Mouse (Mus musculus): ENCODE measurements around the gene Ttll11. TPM values are rescaled to one million over a fixed set of nuclear protein-coding genes. Genes with fewer than 3 reads are reported as not detected.

The Ttll11 gene
- polyA plus RNA-seq, 1 experiment from 2014 or later = 1.00 TPM

GRCm38 (mm10) chr2:35818883-35819282 is 160.8 kb downstream of the Ttll11 start:
- no peaks in the 10 kb centered on the region for H3K36me3 ChIP-seq (ENCODE audit: control insufficient read depth, insufficient read depth, low read length)
- H3K4me1 ChIP-seq (ENCODE audit: control insufficient read depth in 2 of 2, insufficient read depth in 2 of 2, low read length in 2 of 2) = peaks cover 13% of the 10 kb centered on the region in 2 experiments
- ATAC-seq (ENCODE audit: insufficient number of reproducible peaks, insufficient read depth, low FRiP score, low read depth) = no peak
- H3K27me3 ChIP-seq (ENCODE audit: control insufficient read depth, insufficient read depth, low read length) = no peaks in the 10 kb centered on the region
- H3K27ac ChIP-seq (replicated peaks in 1 of 2; ENCODE audit: control insufficient read depth in 1 of 2, insufficient read depth in 1 of 2, low read depth in 2 of 2, low read length in 2 of 2) = no peak overlapping the region
- H3K9me3 ChIP-seq (ENCODE audit: control insufficient read depth, low read length) = no peaks in the 10 kb centered on the region
- H3K4me3 ChIP-seq (ENCODE audit: control insufficient read depth in 1 of 2, insufficient read depth in 1 of 2, low read depth in 1 of 2, low read length in 2 of 2) = no peak overlapping the region
- 38% methylated on average over 2 of the region's 2 CpGs for WGBS
- no peak overlapping the region for H3K9ac ChIP-seq (ENCODE audit: low read length)
- no peak overlapping the region for H3K4me2 ChIP-seq (ENCODE audit: low read length)

GRCm38 (mm10) chr2:35816056-35816661 is 163.6 kb downstream of the Ttll11 start:
- Histone ChIP-seq H3K27me3 (ENCODE audit: control insufficient read depth, insufficient read depth, low read length) (no peaks in the 10 kb centered on the region), H3K9me3 (ENCODE audit: control insufficient read depth, low read length) (no peaks in the 10 kb centered on the region), H3K27ac (replicated peaks in 1 of 2; ENCODE audit: control insufficient read depth in 1 of 2, insufficient read depth in 1 of 2, low read depth in 2 of 2, low read length in 2 of 2) (0 out of 4 replicates have a peak overlapping the region, but pooled peaks of 1 of the 2 experiments have one; percentile 25), H3K4me1 (ENCODE audit: control insufficient read depth in 2 of 2, insufficient read depth in 2 of 2, low read length in 2 of 2) (peaks cover 23 to 24% of the 10 kb centered on the region in 2 experiments), H3K4me2 (ENCODE audit: low read length) (no peak overlapping the region), H3K9ac (ENCODE audit: low read length) (no peak overlapping the region), H3K36me3 (ENCODE audit: control insufficient read depth, insufficient read depth, low read length) (no peaks in the 10 kb centered on the region), H3K4me3 (ENCODE audit: control insufficient read depth in 1 of 2, insufficient read depth in 1 of 2, low read depth in 1 of 2, low read length in 2 of 2) (no peak overlapping the region)
- WGBS = 43% methylated on average over 5 of the region's 5 CpGs
- ATAC-seq (ENCODE audit: insufficient number of reproducible peaks, insufficient read depth, low FRiP score, low read depth) = no peak

DNA sequence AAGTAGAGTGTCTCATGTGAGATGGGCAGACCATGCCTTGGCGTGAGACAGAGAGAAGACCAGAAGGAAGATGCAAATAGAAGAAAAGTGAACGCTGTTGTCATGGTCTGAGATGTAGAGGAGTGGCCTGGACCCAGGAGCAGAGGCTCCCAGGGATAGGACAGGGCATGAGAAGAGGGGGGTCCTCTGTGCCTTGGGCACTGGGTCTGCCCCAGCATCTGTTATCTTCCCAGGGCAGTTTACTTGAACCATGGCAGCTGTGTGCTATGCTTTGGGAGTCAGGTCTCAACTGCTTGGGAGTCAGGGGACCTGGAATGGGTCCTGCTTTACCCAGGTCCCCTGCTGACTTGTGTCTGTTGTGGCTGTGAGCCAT is 167.2 kb downstream of the Ttll11 start:
- Histone ChIP-seq H3K4me1 (ENCODE audit: control insufficient read depth in 2 of 2, insufficient read depth in 2 of 2, low read length in 2 of 2) (peaks cover 21 to 23% of the 10 kb centered on the region in 2 experiments), H3K4me2 (ENCODE audit: low read length) (no peak overlapping the region), H3K27me3 (ENCODE audit: control insufficient read depth, insufficient read depth, low read length) (no peaks in the 10 kb centered on the region), H3K9ac (ENCODE audit: low read length) (no peak overlapping the region), H3K9me3 (ENCODE audit: control insufficient read depth, low read length) (no peaks in the 10 kb centered on the region), H3K36me3 (ENCODE audit: control insufficient read depth, insufficient read depth, low read length) (no peaks in the 10 kb centered on the region), H3K4me3 (ENCODE audit: control insufficient read depth in 1 of 2, insufficient read depth in 1 of 2, low read depth in 1 of 2, low read length in 2 of 2) (no peak overlapping the region), H3K27ac (replicated peaks in 1 of 2; ENCODE audit: control insufficient read depth in 1 of 2, insufficient read depth in 1 of 2, low read depth in 2 of 2, low read length in 2 of 2) (no peak overlapping the region)
- WGBS = 48% methylated on average over 2 of the region's 2 CpGs
- ATAC-seq (ENCODE audit: insufficient number of reproducible peaks, insufficient read depth, low FRiP score, low read depth) = no peak

GRCm38 (mm10) chr2:35811801-35812560 is 167.7 kb downstream of the Ttll11 start:
- Histone ChIP-seq H3K4me1 (ENCODE audit: control insufficient read depth in 2 of 2, insufficient read depth in 2 of 2, low read length in 2 of 2) (peaks cover 21 to 23% of the 10 kb centered on the region in 2 experiments), H3K9ac (ENCODE audit: low read length) (no peak overlapping the region), H3K36me3 (ENCODE audit: control insufficient read depth, insufficient read depth, low read length) (no peaks in the 10 kb centered on the region), H3K27me3 (ENCODE audit: control insufficient read depth, insufficient read depth, low read length) (no peaks in the 10 kb centered on the region), H3K27ac (replicated peaks in 1 of 2; ENCODE audit: control insufficient read depth in 1 of 2, insufficient read depth in 1 of 2, low read depth in 2 of 2, low read length in 2 of 2) (no peak overlapping the region), H3K9me3 (ENCODE audit: control insufficient read depth, low read length) (no peaks in the 10 kb centered on the region), H3K4me2 (ENCODE audit: low read length) (no peak overlapping the region), H3K4me3 (ENCODE audit: control insufficient read depth in 1 of 2, insufficient read depth in 1 of 2, low read depth in 1 of 2, low read length in 2 of 2) (no peak overlapping the region)
- WGBS = 44% methylated on average over 14 of the region's 14 CpGs
- ATAC-seq (ENCODE audit: insufficient number of reproducible peaks, insufficient read depth, low FRiP score, low read depth) = no peak

GRCm38 (mm10) chr2:35810027-35810426 is 169.7 kb downstream of the Ttll11 start:
- H3K9ac ChIP-seq (ENCODE audit: low read length) = no peak overlapping the region
- no peak for ATAC-seq (ENCODE audit: insufficient number of reproducible peaks, insufficient read depth, low FRiP score, low read depth)
- 73% methylated on average over 3 of the region's 3 CpGs for WGBS

DNA sequence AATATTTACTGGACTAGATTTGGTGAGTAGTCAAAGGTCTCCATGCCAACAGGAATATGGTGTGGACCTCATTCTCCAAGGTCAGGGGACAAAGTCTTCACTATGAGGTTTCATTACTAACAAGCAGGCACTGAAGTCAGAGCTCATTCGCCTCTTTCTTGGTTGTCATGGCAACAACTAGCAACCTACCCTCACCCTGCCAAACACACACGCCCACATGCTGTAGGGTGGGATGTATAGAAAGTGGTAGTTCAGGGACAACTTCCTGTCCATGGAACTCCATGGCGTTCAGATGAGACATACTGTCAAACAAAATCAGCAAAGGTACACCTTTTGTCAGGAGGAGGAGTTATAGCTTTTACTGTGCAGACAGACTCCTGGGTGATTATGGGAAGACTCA is 170.6 kb downstream of the Ttll11 start:
- Histone ChIP-seq H3K9ac (ENCODE audit: low read length) (no peak overlapping the region), H3K36me3 (ENCODE audit: control insufficient read depth, insufficient read depth, low read length) (no peaks in the 10 kb centered on the region), H3K4me3 (ENCODE audit: control insufficient read depth in 1 of 2, insufficient read depth in 1 of 2, low read depth in 1 of 2, low read length in 2 of 2) (no peak overlapping the region), H3K27me3 (ENCODE audit: control insufficient read depth, insufficient read depth, low read length) (no peaks in the 10 kb centered on the region), H3K27ac (replicated peaks in 1 of 2; ENCODE audit: control insufficient read depth in 1 of 2, insufficient read depth in 1 of 2, low read depth in 2 of 2, low read length in 2 of 2) (no peak overlapping the region), H3K4me2 (ENCODE audit: low read length) (no peak overlapping the region), H3K9me3 (ENCODE audit: control insufficient read depth, low read length) (no peaks in the 10 kb centered on the region), H3K4me1 (ENCODE audit: control insufficient read depth in 2 of 2, insufficient read depth in 2 of 2, low read length in 2 of 2) (peaks cover 11 to 13% of the 10 kb centered on the region in 2 experiments)
- no peak for ATAC-seq (ENCODE audit: insufficient number of reproducible peaks, insufficient read depth, low FRiP score, low read depth)
- 69% methylated on average over 3 of the region's 3 CpGs for WGBS

More at GRCm38 (mm10) chr2:35810027-35810426, 169.7 kb downstream of the Ttll11 start:
- no peaks in the 10 kb centered on the region for H3K27me3 ChIP-seq (ENCODE audit: control insufficient read depth, insufficient read depth, low read length)
- H3K27ac ChIP-seq (replicated peaks in 1 of 2; ENCODE audit: control insufficient read depth in 1 of 2, insufficient read depth in 1 of 2, low read depth in 2 of 2, low read length in 2 of 2) = no peak overlapping the region
- no peak overlapping the region for H3K4me2 ChIP-seq (ENCODE audit: low read length)
- no peaks in the 10 kb centered on the region for H3K9me3 ChIP-seq (ENCODE audit: control insufficient read depth, low read length)
- no peak overlapping the region for H3K4me3 ChIP-seq (ENCODE audit: control insufficient read depth in 1 of 2, insufficient read depth in 1 of 2, low read depth in 1 of 2, low read length in 2 of 2)
- H3K36me3 ChIP-seq (ENCODE audit: control insufficient read depth, insufficient read depth, low read length) = no peaks in the 10 kb centered on the region
- peaks cover 11 to 13% of the 10 kb centered on the region in 2 experiments for H3K4me1 ChIP-seq (ENCODE audit: control insufficient read depth in 2 of 2, insufficient read depth in 2 of 2, low read length in 2 of 2)

- H3K9ac ChIP-seq (ENCODE audit: low read length) = no peak overlapping the region
- peaks cover 4 to 7% of the 10 kb centered on the region in 2 experiments for H3K4me1 ChIP-seq (ENCODE audit: control insufficient read depth in 2 of 2, insufficient read depth in 2 of 2, low read length in 2 of 2)
- no peaks in the 10 kb centered on the region for H3K27me3 ChIP-seq (ENCODE audit: control insufficient read depth, insufficient read depth, low read length)
- H3K4me2 ChIP-seq (ENCODE audit: low read length) = no peak overlapping the region
- H3K36me3 ChIP-seq (ENCODE audit: control insufficient read depth, insufficient read depth, low read length) = no peaks in the 10 kb centered on the region
- WGBS = 66% methylated on average over 13 of the region's 13 CpGs
- no peaks in the 10 kb centered on the region for H3K9me3 ChIP-seq (ENCODE audit: control insufficient read depth, low read length)
- ATAC-seq (ENCODE audit: insufficient number of reproducible peaks, insufficient read depth, low FRiP score, low read depth) = no peak
- no peak overlapping the region for H3K27ac ChIP-seq (replicated peaks in 1 of 2; ENCODE audit: control insufficient read depth in 1 of 2, insufficient read depth in 1 of 2, low read depth in 2 of 2, low read length in 2 of 2)
- H3K4me3 ChIP-seq (ENCODE audit: control insufficient read depth in 1 of 2, insufficient read depth in 1 of 2, low read depth in 1 of 2, low read length in 2 of 2) = no peak overlapping the region
Observed at GRCm38 (mm10) chr2:35805881-35806280, 173.8 kb downstream of the Ttll11 start.
